Mouse (Mus musculus) forebrain, embryonic 14.5 days (tissue): ENCODE measurements around the gene Rom1. TPM values are rescaled to one million over a fixed set of nuclear protein-coding genes. Genes with fewer than 3 reads are reported as not detected.

Experiments
- ATAC-seq: fragments of 200-750 bp; cut with Nextera tagmentation; 2 replicates; pipeline ENCODE4 v1.8.0; 2017; ENCODE audit warnings: mild to moderate bottlenecking, moderate library complexity
- DNase-seq: peaks from one replicate; pipeline ENCODE4 v3.0.0-alpha.2; 2015; ENCODE audit warnings: low spot score
- H3K27ac ChIP-seq: fragments of 300-500 bp; sonication (generic); 2 replicates; pipeline ENCODE4 v1.5.1; 2014; ENCODE audit warnings: low read depth, mild to moderate bottlenecking, control low read depth, low read length, moderate library complexity
- H3K27me3 ChIP-seq: fragments of 300-500 bp; sonication (generic); replicated peaks from 2 replicates; pipeline ENCODE4 v1.6.1; 2014; ENCODE audit warnings: low read length, control low read depth, mixed read lengths; ENCODE audit not compliant: control insufficient read depth, insufficient read depth
- H3K36me3 ChIP-seq: fragments of 300-500 bp; sonication (generic); 2 replicates; pipeline ENCODE4 v1.6.1; 2014; ENCODE audit warnings: low read length, control low read depth; ENCODE audit not compliant: control insufficient read depth, insufficient read depth
- H3K4me1 ChIP-seq: fragments of 300-500 bp; sonication (generic); 2 replicates; pipeline ENCODE4 v1.6.1; 2014; ENCODE audit warnings: antibody characterized with exemption, low read length, control low read depth; ENCODE audit not compliant: control insufficient read depth, insufficient read depth
- H3K4me2 ChIP-seq: fragments of 300-500 bp; sonication (generic); 2 replicates; pipeline ENCODE4 v1.6.1; 2014; ENCODE audit warnings: mild to moderate bottlenecking, control low read depth, low read length
- H3K4me3 ChIP-seq: fragments of 300-500 bp; sonication (generic); 2 replicates; pipeline ENCODE4 v1.5.1; 2014; ENCODE audit warnings: low read depth, low read length, control low read depth
- H3K9ac ChIP-seq: fragments of 300-500 bp; sonication (generic); 2 replicates; pipeline ENCODE4 v1.6.1; 2014; ENCODE audit warnings: mild to moderate bottlenecking, low read length, control low read depth, moderate library complexity
- H3K9me3 ChIP-seq: fragments of 300-500 bp; sonication (generic); replicated peaks from 2 replicates; pipeline ENCODE4 v1.6.1; 2016; ENCODE audit warnings: low read length, control low read depth, mixed read lengths; ENCODE audit not compliant: control insufficient read depth
- WGBS: fragments of 180-500 bp; shearing (Covaris S2); extraction: QIAGEN DNeasy Blood & Tissue Kit; methylation state at CpG from one replicate; pipeline ENCODE4 v1.1.7; 2014; 5-methylcytosine and 5-hydroxymethylcytosine counted together
- microRNA-seq: library from miRNA; unstranded; fragments of <30 nt; microRNA quantifications from one replicate; pipeline ENCODE4, GENCODE M21; 2016
- polyA plus RNA-seq: library from polyadenylated mRNA; unstranded; fragments of >200 nt; fragmentation: Nextera tagmentation; extraction: Ambion mirVana; gene quantifications from 2 replicates; pipeline ENCODE4 v1.2.1, GENCODE M21; 2014

The Rom1 gene
- polyA plus RNA-seq, 1 experiment from 2014 or later: 0.93 TPM

DNA sequence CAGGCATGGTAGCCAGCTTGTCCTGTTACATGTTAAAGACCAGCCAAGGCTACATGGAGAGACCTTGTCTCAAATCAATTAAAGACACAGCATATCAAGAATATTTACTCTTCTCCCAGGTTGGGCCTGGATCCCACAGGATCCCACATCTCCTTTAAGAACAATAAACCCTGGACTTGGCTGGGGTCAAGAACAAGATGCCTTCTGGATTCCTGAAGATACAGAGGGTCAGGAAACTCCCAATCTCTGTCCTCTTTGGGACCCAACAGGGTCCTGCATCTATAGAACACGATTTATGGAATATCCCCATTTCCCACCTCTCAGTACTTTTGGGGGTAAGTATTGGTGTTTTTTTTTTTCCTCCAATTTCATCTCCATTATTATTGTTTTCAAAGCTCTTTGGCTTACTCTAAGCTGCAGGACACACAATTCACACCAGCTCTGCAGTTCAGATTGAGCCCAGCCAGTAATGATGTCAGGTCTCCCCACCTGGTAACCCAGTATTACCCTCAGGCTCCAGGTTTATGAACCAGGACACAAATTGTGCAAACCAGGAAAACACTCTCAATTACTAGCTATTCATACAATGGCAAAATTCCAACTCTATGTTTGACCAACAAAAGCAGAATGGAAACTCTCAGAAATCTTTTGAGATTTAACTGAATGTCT is 42.1 kb downstream of the Rom1 start:
- H3K27ac ChIP-seq: no peak overlapping the region
- no peaks in the 10 kb centered on the region for H3K9me3 ChIP-seq
- no peaks in the 10 kb centered on the region for H3K27me3 ChIP-seq
- peaks cover 9% of the 10 kb centered on the region; the same call in 1 of the 2 replicates for H3K4me1 ChIP-seq
- H3K36me3 ChIP-seq: peaks cover 7% of the 10 kb centered on the region; the same call in 1 of the 2 replicates
- 58% methylated on average over 1 of the region's 1 CpGs for WGBS
- H3K4me3 ChIP-seq: no peak overlapping the region
- H3K9ac ChIP-seq: peak overlapping the region; percentile 77
- DNase-seq (no peak), ATAC-seq (no peak)
- peak overlapping the region; percentile 76; the same call in 1 of the 2 replicates for H3K4me2 ChIP-seq

DNA sequence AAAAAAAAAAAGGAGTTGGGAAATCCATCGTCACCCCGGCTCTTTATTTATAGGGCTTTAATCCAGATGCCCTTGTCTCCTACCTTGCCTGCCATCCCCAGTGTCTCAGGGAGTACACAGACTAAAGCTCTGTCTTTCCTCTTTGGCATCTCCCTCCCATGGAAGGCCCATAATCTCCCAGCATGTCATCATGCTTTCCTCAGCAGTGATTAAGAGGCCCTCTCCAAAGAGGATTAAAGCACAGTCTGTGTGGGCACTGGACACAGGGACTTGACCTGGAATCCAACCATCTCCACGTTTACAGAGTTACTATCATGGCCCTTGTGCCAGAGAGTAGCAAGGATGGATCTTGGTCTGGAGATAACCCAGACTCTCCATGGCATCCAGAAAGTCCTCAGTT is 45.5 kb downstream of the Rom1 start, which contains the start of the genes Lbhd1 and Gm49403:
Gene Lbhd1, plus strand, starts transcription at position 117 of the 400 bp plus-strand sequence.
Gene Gm49403, plus strand, starts transcription at position 315 of the 400 bp plus-strand sequence.
- DNase-seq (no peak), ATAC-seq (no peak)
- H3K36me3 ChIP-seq: no peaks in the 10 kb centered on the region
- no peaks in the 10 kb centered on the region for H3K27me3 ChIP-seq
- no peaks in the 10 kb centered on the region for H3K9me3 ChIP-seq
- no peak within 1 kb of the TSS for H3K4me3 ChIP-seq
- H3K4me1 ChIP-seq: peaks cover 7% of the 10 kb centered on the region; the same call in 1 of the 2 replicates
- H3K27ac ChIP-seq: no peak within 1 kb of the TSS
- 73% methylated on average over 3 of the region's 3 CpGs for WGBS
- no peak within 1 kb of the TSS for H3K9ac ChIP-seq
- no peak within 1 kb of the TSS for H3K4me2 ChIP-seq

DNA sequence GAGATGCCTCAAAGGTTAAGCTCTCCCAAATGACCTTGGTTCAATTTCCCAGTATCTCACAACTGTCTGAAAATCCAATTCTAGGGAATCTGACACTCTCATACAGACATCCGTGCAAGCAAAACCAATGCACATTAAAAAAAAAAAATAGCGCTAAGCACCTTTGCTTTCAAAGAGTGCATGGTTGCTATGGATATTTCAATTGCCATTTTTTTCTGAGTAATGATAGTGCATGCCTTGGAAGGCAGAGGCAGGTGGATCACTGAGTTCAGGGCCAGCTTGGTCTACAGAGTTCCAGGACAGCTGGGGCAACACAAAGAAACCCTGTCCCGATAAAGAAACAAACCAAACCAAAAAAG is 48.1 kb downstream of the Rom1 start:
- 0 out of 2 replicates have a peak, but pooled peaks cover 3% of the 10 kb centered on the region for H3K4me1 ChIP-seq
- no peak for ATAC-seq
- H3K36me3 ChIP-seq: peaks cover 22% of the 10 kb centered on the region
- peak overlapping the region; percentile 94 for H3K4me2 ChIP-seq
- 20% methylated on average over 3 of the region's 3 CpGs for WGBS
- no peaks in the 10 kb centered on the region for H3K9me3 ChIP-seq
- peak overlapping the region; percentile 67 for H3K4me3 ChIP-seq
- H3K9ac ChIP-seq: peak overlapping the region; percentile 83
- no peak for DNase-seq
- no peaks in the 10 kb centered on the region for H3K27me3 ChIP-seq
- no peak overlapping the region for H3K27ac ChIP-seq

DNA sequence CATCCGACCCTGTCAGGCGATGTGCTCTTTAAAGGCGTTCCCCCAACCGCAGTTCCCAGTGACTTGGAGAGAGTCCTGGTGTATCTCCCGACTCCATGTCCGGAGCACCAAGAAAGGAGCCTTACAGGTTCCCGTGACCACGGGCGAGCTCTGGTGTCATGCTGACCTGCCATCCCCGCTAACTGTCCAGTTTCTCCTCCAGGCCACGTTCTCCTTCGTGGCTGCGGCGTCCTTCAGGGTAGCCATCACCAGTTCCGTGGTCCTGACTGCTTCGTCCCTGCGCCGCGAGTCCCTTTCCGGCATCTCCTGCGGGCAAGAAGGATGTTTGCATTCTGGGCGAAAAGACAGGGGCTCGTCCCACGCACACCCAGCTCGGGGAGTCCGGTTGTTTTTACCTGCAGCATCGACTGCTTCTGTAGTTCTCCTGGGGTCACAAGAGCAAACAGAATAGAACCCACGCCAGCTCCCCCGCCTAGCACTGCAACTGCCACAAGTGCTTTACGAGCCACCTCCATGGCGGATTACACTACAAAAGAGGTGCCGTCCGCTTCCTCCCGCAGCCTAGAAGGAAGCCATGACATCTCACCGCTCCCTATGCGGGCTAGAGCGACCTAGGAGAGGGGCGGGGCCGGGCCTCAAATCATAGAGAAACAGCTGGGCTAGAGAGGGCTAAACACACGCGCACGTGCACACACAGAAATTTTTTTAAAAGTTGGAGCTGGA is 48.7 kb downstream of the Rom1 start, which contains the start of gene Uqcc3:
Gene Uqcc3, minus strand, starts transcription at position 613 of the 723 bp plus-strand sequence.
- H3K4me3 ChIP-seq: peak within 1 kb of the TSS; percentile 67
- H3K4me2 ChIP-seq: peak within 1 kb of the TSS; percentile 94
- DNase-seq (peak; percentile 92), ATAC-seq (peak; percentile 98)
- H3K36me3 ChIP-seq: peaks cover 25% of the 10 kb centered on the region
- peak within 1 kb of the TSS; percentile 83 for H3K9ac ChIP-seq
- H3K27ac ChIP-seq: peak within 1 kb of the TSS; percentile 61
- H3K4me1 ChIP-seq: 0 out of 2 replicates have a peak, but pooled peaks cover 3% of the 10 kb centered on the region
- no peaks in the 10 kb centered on the region for H3K27me3 ChIP-seq
- under 1% methylated on average over 42 of the region's 42 CpGs for WGBS
- H3K9me3 ChIP-seq: no peaks in the 10 kb centered on the region

Small RNAs within 50 kb of the gene (microRNA-seq; reads per million reads assigned to microRNA genes)
- gene Mir5136: 0.40 reads per million

Other genes with a start within 250 kb of the Rom1 start
- gene Slc3a2, start 206.0 kb downstream of the Rom1 start, polyA plus RNA-seq: 179 and 200 TPM in 2 replicates
- gene Wdr74, start 193.5 kb downstream of the Rom1 start, polyA plus RNA-seq: 109 and 111 TPM in 2 replicates
- 0.77 and 1.1 TPM in 2 replicates for gene 1700092M07Rik, start 188.6 kb downstream of the Rom1 start, polyA plus RNA-seq
- 104 and 105 TPM in 2 replicates for gene Stx5a, start 187.9 kb downstream of the Rom1 start, polyA plus RNA-seq
- gene Nxf1, start 172.3 kb downstream of the Rom1 start, polyA plus RNA-seq: 162 and 178 TPM in 2 replicates
- 273 and 345 TPM in 2 replicates for gene Tmem223, start 158.4 kb downstream of the Rom1 start, polyA plus RNA-seq
- 30.8 and 41.4 TPM in 2 replicates for gene Tmem179b, start 154.9 kb downstream of the Rom1 start, polyA plus RNA-seq
- 18.3 and 19.7 TPM in 2 replicates for gene Taf6l, start 142.9 kb downstream of the Rom1 start, polyA plus RNA-seq
- 171 and 189 TPM in 2 replicates for gene Polr2g, start 130.8 kb downstream of the Rom1 start, polyA plus RNA-seq
- 9.0 and 9.7 TPM in 2 replicates for gene Zbtb3, start 126.8 kb downstream of the Rom1 start, polyA plus RNA-seq
- gene Ttc9c, start 110.0 kb downstream of the Rom1 start, polyA plus RNA-seq: 50.7 and 65.3 TPM in 2 replicates
- gene Hnrnpul2, start 109.3 kb downstream of the Rom1 start, polyA plus RNA-seq: 7.2 and 7.4 TPM in 2 replicates
- gene AC129217.1, start 99.6 kb downstream of the Rom1 start, polyA plus RNA-seq: not detected in 2 replicates
- 66.0 and 77.8 TPM in 2 replicates for gene Bscl2, start 91.9 kb downstream of the Rom1 start, polyA plus RNA-seq
- 346 and 353 TPM in 2 replicates for gene Gng3, start 90.2 kb downstream of the Rom1 start, polyA plus RNA-seq
- gene Lrrn4cl, start 78.6 kb downstream of the Rom1 start, polyA plus RNA-seq: 0.15 and 0.29 TPM in 2 replicates
- 173 and 184 TPM in 2 replicates for gene Ubxn1, start 57.9 kb downstream of the Rom1 start, polyA plus RNA-seq
- gene Uqcc3, start 48.4 kb downstream of the Rom1 start, polyA plus RNA-seq: 57.0 and 66.4 TPM in 2 replicates
- 44.2 and 59.1 TPM in 2 replicates for gene Lbhd1, start 45.6 kb downstream of the Rom1 start, polyA plus RNA-seq
- not detected in 2 replicates for gene Gm49403, start 45.4 kb downstream of the Rom1 start, polyA plus RNA-seq
- 63.7 and 77.6 TPM in 2 replicates for gene 1810009A15Rik, start 40.5 kb downstream of the Rom1 start, polyA plus RNA-seq
- not detected in 2 replicates for gene Gm49416, start 40.4 kb downstream of the Rom1 start, polyA plus RNA-seq
- 25.0 and 32.1 TPM in 2 replicates for gene Ints5, start 36.4 kb downstream of the Rom1 start, polyA plus RNA-seq
- 73.3 and 78.9 TPM in 2 replicates for gene Ganab, start 31.3 kb downstream of the Rom1 start, polyA plus RNA-seq
- 53.3 and 67.0 TPM in 2 replicates for gene B3gat3, start 9.0 kb downstream of the Rom1 start, polyA plus RNA-seq
- gene Eml3, start 196 bp upstream of the Rom1 start, polyA plus RNA-seq: 4.1 and 5.4 TPM in 2 replicates
- 57.1 and 57.4 TPM in 2 replicates for gene Mta2, start 12.5 kb upstream of the Rom1 start, polyA plus RNA-seq
- 24.2 and 26.4 TPM in 2 replicates for gene Tut1, start 24.5 kb upstream of the Rom1 start, polyA plus RNA-seq
- gene Eef1g, start 37.7 kb upstream of the Rom1 start, polyA plus RNA-seq: 356 and 360 TPM in 2 replicates
- gene Ahnak, start 59.9 kb upstream of the Rom1 start, polyA plus RNA-seq: 2.6 and 4.5 TPM in 2 replicates
- not detected in 2 replicates for gene Scgb1a1, start 158.6 kb upstream of the Rom1 start, polyA plus RNA-seq
- 24.4 and 38.6 TPM in 2 replicates for gene Asrgl1, start 206.3 kb upstream of the Rom1 start, polyA plus RNA-seq